Mouse (Mus musculus): ENCODE data around the gene Gm5890.
"Not testable (repeated sequence)": the region's sequence is repeated elsewhere in the genome, so short reads cannot be mapped to it uniquely, and the experiment has no call there.

Gm5890 gene

GRCm38 (mm10) chr7:20262734-20263133, at the start of gene Gm5890:
Gene Gm5890 (minus strand): TSS chr7:20262834.
- DNase-seq (ENCODE audit: extremely low spot score) = not testable (repeated sequence)

- not testable (repeated sequence) for DNase-seq (ENCODE audit: extremely low spot score)
Observed at GRCm38 (mm10) chr7:20233728-20234127, 28.9 kb downstream of the Gm5890 start, which contains the start of gene Gm4498. Gene Gm4498 (minus strand): TSS chr7:20233828.
